Mouse (Mus musculus) olfactory bulb, adult 2 months (tissue): ENCODE data around the gene Trio.

Experiments
- CTCF ChIP-seq: fragments of 200-500 bp; IDR thresholded peaks from 2 replicates; pipeline ENCODE4 v1.5.1; 2012; ENCODE audit warnings: low read depth, mild to moderate bottlenecking, low read length, moderate library complexity; ENCODE audit not compliant: insufficient read depth
- POLR2A ChIP-seq: fragments of 200-500 bp; IDR thresholded peaks from 2 replicates; pipeline ENCODE4 v1.6.1; 2012; ENCODE audit warnings: mild to moderate bottlenecking, low read depth, low read length, moderate library complexity; ENCODE audit not compliant: insufficient read depth

DNA sequence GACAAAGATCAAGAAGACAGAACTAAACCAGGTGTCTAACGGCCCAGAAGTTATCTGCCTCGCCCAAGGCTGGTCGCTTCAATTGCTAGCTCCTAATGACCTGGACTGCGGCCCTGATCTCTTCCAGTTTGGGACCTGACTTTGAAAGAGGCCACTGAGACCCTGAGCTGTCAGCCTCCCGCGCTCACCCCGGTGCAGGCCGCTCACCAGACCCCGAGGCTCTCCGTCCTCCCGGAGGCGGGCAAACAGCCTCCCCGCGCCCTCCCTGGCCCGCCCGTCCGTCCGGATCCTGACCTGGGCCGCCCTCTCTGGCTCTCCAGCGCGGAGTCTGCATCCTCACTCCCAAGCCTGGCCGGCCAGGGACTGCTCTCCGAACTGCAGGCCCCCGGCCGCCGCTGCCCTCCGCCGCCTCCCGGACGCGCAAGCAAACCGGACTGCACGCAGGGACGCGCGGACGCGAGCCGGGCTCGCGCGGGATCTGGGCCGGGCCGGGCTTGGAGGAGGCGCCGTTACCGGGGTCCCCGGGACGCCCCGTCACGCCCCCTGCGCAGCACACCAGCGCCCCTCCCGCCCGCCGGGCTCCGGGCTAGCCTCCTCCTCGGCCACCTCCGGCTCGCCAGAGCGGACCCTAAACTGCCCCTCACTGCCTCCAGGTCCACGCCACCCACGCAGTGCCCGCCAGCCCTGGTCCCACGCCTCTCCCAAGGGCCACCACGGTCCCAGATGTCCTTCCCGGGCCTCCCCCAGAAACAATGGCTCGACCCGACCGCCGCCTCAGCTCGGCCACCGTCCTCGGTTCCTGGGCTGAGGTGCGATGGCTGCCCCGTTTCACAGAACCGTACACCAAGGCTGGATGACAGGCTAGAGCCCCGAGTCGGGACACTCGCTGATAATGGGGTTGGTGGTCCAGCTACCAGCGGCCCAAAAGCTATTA, 1.4 kb downstream of the Trio start:
- no peak for TF ChIP-seq CTCF
- no peak for TF ChIP-seq POLR2A
